Mouse (Mus musculus): Measurements from ENCODE around the gene Olfr474.
"Not testable (repeated sequence)": the region's sequence is repeated elsewhere in the genome, so short reads cannot be mapped to it uniquely, and the experiment has no call there.

The Olfr474 gene

GRCm38 (mm10) chr7:107954343-107954742 is at the start of gene Olfr474:
Gene Olfr474, plus strand, starts transcription at chr7:107954643.
- DNase-seq (ENCODE audit: low read depth, low spot score): no peak

GRCm38 (mm10) chr7:107930146-107930545 is 24.3 kb upstream of the Olfr474 start, which contains the start of gene Olfr473:
Gene Olfr473, plus strand, starts transcription at chr7:107930446.
- no peak for DNase-seq (ENCODE audit: low read depth, low spot score)

- DNase-seq (ENCODE audit: low read depth, low spot score): not testable (repeated sequence)
Measured at GRCm38 (mm10) chr7:107952539-107952938, 1.9 kb upstream of the Olfr474 start.

GRCm38 (mm10) chr7:107964503-107964902 is 10.1 kb downstream of the Olfr474 start, which contains the start of gene Olfr476:
Gene Olfr476, plus strand, starts transcription at chr7:107964803.
- DNase-seq (ENCODE audit: low read depth, low spot score): no peak

- DNase-seq (ENCODE audit: low read depth, low spot score): no peak
Measured at GRCm38 (mm10) chr7:107986393-107986792, 31.9 kb downstream of the Olfr474 start, which contains the start of gene Olfr477. Gene Olfr477, plus strand, starts transcription at chr7:107986693.

Data from brain, adult 2 months (tissue).